Mouse (Mus musculus) thymus, adult 2 months (tissue): ENCODE data around the gene Ctso. TPM values are rescaled to one million over a fixed set of nuclear protein-coding genes. Genes with fewer than 3 reads are reported as not detected.

Experiments used
- DNase-seq: peaks from one replicate; pipeline ENCODE4 v3.0.0; 2021
- H3K27ac ChIP-seq: fragments of 200-500 bp; 2 replicates; pipeline ENCODE4 v1.5.1; 2012; ENCODE audit warnings: low read length, control low read depth; ENCODE audit not compliant: control insufficient read depth, insufficient read depth
- H3K27me3 ChIP-seq: fragments of 200-500 bp; 2 replicates; pipeline ENCODE4 v1.6.1; 2012; ENCODE audit warnings: mild to moderate bottlenecking, low read length, moderate library complexity, mixed read lengths; ENCODE audit not compliant: control insufficient read depth, insufficient read depth
- H3K36me3 ChIP-seq: fragments of 200-500 bp; 2 replicates; pipeline ENCODE4 v1.6.1; 2012; ENCODE audit warnings: mild to moderate bottlenecking, low read length, moderate library complexity; ENCODE audit not compliant: control insufficient read depth, insufficient read depth
- H3K4me1 ChIP-seq: fragments of 200-500 bp; replicated peaks from 2 replicates; pipeline ENCODE4 v1.6.1; 2012; ENCODE audit warnings: low read length; ENCODE audit not compliant: control insufficient read depth, insufficient read depth
- H3K4me3 ChIP-seq: fragments of 200-500 bp; 2 replicates; pipeline ENCODE4 v1.5.1; 2012; ENCODE audit warnings: mild to moderate bottlenecking, low read length, control low read depth, moderate library complexity; ENCODE audit not compliant: control insufficient read depth, insufficient read depth
- CTCF ChIP-seq: fragments of 200-500 bp; IDR thresholded peaks from 2 replicates; pipeline ENCODE4 v1.5.1; 2012; ENCODE audit warnings: mild to moderate bottlenecking, control low read depth, low read length, moderate library complexity, borderline replicate concordance; ENCODE audit not compliant: control insufficient read depth, poor library complexity, insufficient read depth; ENCODE audit errors: extremely low read depth
- POLR2A ChIP-seq: fragments of 200-500 bp; IDR thresholded peaks from 2 replicates; pipeline ENCODE4 v1.6.1; 2012; ENCODE audit warnings: mild to moderate bottlenecking, low read length, control low read depth, moderate library complexity; ENCODE audit not compliant: control insufficient read depth, poor library complexity, insufficient read depth; ENCODE audit errors: extremely low read depth
- WGBS: fragments of 180-500 bp; shearing (Covaris S2); methylation state at CpG from one replicate; pipeline ENCODE4 v1.1.7; 2018; 5-methylcytosine and 5-hydroxymethylcytosine counted together
- polyA plus RNA-seq: library from polyadenylated mRNA; depleted of rRNA; stranded (reverse); fragments of >200 nt; gene quantifications from 2 replicates; pipeline ENCODE4 v1.2.3, GENCODE M21; 2012

The Ctso gene
- polyA plus RNA-seq, 1 experiment: 8.1 TPM

DNA sequence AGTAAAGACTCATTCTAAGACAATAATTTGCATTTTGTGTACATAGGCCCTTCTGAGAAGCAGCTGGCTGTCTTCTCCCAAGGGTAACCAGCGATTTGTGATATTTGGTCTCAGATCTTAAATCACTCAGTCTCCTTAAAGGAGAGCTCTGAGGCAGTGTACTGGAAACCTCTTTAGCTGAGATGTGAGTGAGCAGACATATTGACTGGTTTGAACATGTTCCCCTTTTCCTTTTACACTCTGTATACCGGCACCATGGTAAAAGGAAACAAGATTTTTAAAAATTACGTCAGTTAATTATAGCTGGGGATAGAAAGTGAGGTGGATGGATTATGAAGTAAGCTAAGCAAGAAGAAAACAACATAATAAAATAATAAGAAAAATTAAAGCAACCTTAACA lies 706 bp upstream of the Ctso start:
- no peak for TF ChIP-seq CTCF
- TF ChIP-seq POLR2A: no peak
- Histone ChIP-seq H3K4me3 (no peak overlapping the region), H3K27ac (no peak overlapping the region), H3K4me1 (0 out of 2 replicates have a peak, but pooled peaks cover 3% of the 10 kb centered on the region), H3K27me3 (no peaks in the 10 kb centered on the region), H3K36me3 (no peaks in the 10 kb centered on the region)
- 71% methylated on average over 3 of the region's 3 CpGs for WGBS
- no peak for DNase-seq

- Histone ChIP-seq H3K4me1 (no peaks in the 10 kb centered on the region), H3K36me3 (no peaks in the 10 kb centered on the region), H3K27me3 (no peaks in the 10 kb centered on the region), H3K27ac (no peak overlapping the region), H3K4me3 (no peak overlapping the region)
- no peak for DNase-seq
- no peak for TF ChIP-seq POLR2A
- no peak for TF ChIP-seq CTCF
- 80% methylated on average over 4 of the region's 4 CpGs for WGBS
Measured at GRCm38 (mm10) chr3:81933348-81933747, 947 bp downstream of the Ctso start.

DNA sequence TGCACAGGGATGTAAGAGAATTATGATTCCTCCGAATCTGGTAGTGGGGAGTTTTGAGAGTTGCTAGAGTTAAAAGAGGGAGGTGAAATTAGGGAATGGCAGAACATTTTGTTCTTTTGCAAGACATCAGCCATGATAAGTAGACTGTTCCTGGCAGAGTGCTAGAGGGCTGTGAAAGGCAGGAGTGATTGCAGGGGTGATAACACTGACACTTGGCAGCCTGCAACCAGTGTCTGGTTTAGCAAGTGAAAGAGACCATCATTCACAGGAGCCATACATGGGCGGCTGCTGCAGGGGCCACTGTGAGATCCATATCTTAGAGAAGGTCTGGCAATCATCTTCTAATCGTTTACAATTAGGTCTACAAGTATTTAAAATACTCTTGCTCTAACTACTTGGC lies 6.5 kb downstream of the Ctso start:
- H3K27me3 ChIP-seq: no peaks in the 10 kb centered on the region
- no peak overlapping the region for H3K4me3 ChIP-seq
- no peak overlapping the region for H3K27ac ChIP-seq
- WGBS: 94% methylated on average over 3 of the region's 3 CpGs
- no peaks in the 10 kb centered on the region for H3K4me1 ChIP-seq
- DNase-seq: no peak
- H3K36me3 ChIP-seq: no peaks in the 10 kb centered on the region
- TF ChIP-seq CTCF: no peak
- TF ChIP-seq POLR2A: no peak

DNA sequence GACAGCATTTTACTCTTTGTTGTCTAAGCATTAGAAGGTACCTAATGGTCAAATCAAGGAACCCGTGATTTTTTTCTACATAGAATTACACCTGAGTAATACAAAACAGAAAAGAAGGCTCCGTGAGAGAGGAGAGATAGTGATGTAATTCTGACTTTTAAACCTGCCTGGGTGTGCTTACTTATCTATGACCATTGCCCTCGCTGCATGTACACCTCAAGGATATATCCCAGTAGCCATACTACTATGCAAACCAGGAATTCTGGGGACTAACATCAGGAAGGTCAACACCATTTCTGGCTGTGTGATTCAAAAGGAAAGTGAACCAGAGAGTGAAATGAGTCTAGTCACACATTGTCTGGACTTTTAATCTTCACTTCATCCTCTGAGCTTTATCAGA lies 9.9 kb downstream of the Ctso start:
- whole genome bisulfite sequencing: 95% methylated on average over 3 of the region's 3 CpGs
- peaks cover 7% of the 10 kb centered on the region; the same call in 1 of the 2 replicates for H3K36me3 ChIP-seq
- no peak overlapping the region for H3K27ac ChIP-seq
- no peak for DNase-seq
- TF ChIP-seq CTCF (no peak), POLR2A (no peak)
- H3K4me3 ChIP-seq: no peak overlapping the region
- H3K4me1 ChIP-seq: no peaks in the 10 kb centered on the region
- H3K27me3 ChIP-seq: no peaks in the 10 kb centered on the region

DNA sequence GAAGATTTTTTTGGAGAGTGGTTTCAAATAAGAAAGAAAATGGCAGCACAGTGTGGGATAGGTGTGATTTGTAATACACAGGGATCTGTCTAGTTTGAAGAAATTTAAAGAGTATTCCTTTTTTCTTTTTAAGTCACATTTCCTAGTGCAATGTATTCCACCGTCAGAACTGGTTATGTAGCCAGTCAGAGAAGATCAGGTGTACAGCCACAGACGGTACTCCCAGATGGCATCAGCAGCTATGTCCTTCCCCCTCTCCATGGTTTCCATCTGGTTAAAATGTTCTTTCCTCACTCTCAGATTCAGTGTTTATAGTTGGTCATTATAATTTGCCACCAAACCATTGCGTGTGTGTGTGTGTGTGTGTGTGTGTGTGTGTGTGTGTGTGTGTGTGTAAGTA lies 10.7 kb downstream of the Ctso start:
- no peak for DNase-seq
- 98% methylated on average over 3 of the region's 3 CpGs for WGBS
- Histone ChIP-seq H3K27me3 (no peaks in the 10 kb centered on the region), H3K4me1 (no peaks in the 10 kb centered on the region), H3K4me3 (no peak overlapping the region), H3K36me3 (peaks cover 7% of the 10 kb centered on the region; the same call in 1 of the 2 replicates), H3K27ac (no peak overlapping the region)
- no peak for TF ChIP-seq POLR2A
- TF ChIP-seq CTCF: no peak

- no peak overlapping the region for H3K4me3 ChIP-seq
- H3K27me3 ChIP-seq: no peaks in the 10 kb centered on the region
- DNase-seq: no peak
- no peaks in the 10 kb centered on the region for H3K4me1 ChIP-seq
- WGBS: 96% methylated on average over 7 of the region's 7 CpGs
- TF ChIP-seq CTCF: no peak
- no peak for TF ChIP-seq POLR2A
- H3K27ac ChIP-seq: no peak overlapping the region
- H3K36me3 ChIP-seq: peaks cover 7% of the 10 kb centered on the region; the same call in 1 of the 2 replicates
Measured at GRCm38 (mm10) chr3:81944851-81945393, 12.5 kb downstream of the Ctso start.

- DNase-seq: no peak
- no peak for TF ChIP-seq CTCF
- TF ChIP-seq POLR2A: no peak
- WGBS: 93% methylated on average over 1 of the region's 1 CpGs
- Histone ChIP-seq H3K4me3 (no peak overlapping the region), H3K36me3 (peaks cover 7% of the 10 kb centered on the region; the same call in 1 of the 2 replicates), H3K4me1 (no peaks in the 10 kb centered on the region), H3K27me3 (no peaks in the 10 kb centered on the region), H3K27ac (no peak overlapping the region)
Measured at GRCm38 (mm10) chr3:81949048-81949447, 16.6 kb downstream of the Ctso start.
